Mouse (Mus musculus) kidney, postnatal 36 days (tissue): Measurements from ENCODE around the gene Olfr370.

ENCODE experiments used
- DNase-seq, 2 experiments: peaks; one replicate each; pipeline ENCODE4 v3.0.0; 2021 to 2022; ENCODE audit warnings: mixed read lengths in 2 of 2

Olfr370 gene

GRCm38 (mm10) chr8:83575561-83576515 lies 40.3 kb downstream of the Olfr370 start:
- DNase-seq, result peak in 1 of 2 experiments; percentile 38

DNA sequence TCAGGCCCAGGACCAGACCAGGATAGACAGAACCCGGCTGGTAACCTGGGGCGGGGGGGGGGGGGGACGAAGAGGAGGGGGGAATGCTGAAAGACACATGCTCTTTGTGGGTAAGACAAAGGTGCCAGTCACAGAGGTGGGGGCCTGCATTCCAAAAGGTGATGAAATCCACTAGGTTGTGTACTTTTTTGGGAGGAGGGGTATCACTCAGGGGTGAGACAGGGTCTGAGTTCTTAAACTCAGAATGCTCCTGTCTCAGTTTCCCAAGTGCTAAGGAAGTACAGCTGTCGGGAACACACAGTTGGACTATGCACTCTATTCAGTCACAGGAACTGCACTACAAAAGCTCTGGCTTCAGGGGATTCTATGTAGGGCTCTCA lies 40.9 kb downstream of the Olfr370 start:
- DNase-seq, result no peak

GRCm38 (mm10) chr8:83576921-83577320 lies 41.3 kb downstream of the Olfr370 start:
- DNase-seq, result no peak

DNA sequence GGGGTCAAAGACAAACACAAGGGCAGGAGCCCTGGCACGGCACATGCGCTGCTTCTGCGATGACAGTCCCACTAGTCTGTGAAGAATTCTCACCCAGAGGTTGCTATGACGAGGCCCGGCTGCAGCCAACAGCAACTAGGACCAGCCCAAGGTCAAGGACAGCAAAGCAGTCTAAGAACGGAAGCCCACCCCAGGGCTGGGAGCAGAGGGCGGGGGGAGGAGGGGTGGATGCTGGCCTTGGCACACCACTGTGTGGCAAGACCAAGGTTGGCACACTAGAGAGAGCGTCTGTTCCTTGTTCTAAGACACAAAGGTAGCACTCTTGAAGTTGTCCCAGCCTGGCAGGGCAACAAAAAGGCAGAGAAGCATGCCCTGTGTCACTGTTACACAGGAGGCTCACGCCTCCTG lies 41.8 kb downstream of the Olfr370 start:
- peak in 1 of 2 experiments; percentile 41 for DNase-seq

DNA sequence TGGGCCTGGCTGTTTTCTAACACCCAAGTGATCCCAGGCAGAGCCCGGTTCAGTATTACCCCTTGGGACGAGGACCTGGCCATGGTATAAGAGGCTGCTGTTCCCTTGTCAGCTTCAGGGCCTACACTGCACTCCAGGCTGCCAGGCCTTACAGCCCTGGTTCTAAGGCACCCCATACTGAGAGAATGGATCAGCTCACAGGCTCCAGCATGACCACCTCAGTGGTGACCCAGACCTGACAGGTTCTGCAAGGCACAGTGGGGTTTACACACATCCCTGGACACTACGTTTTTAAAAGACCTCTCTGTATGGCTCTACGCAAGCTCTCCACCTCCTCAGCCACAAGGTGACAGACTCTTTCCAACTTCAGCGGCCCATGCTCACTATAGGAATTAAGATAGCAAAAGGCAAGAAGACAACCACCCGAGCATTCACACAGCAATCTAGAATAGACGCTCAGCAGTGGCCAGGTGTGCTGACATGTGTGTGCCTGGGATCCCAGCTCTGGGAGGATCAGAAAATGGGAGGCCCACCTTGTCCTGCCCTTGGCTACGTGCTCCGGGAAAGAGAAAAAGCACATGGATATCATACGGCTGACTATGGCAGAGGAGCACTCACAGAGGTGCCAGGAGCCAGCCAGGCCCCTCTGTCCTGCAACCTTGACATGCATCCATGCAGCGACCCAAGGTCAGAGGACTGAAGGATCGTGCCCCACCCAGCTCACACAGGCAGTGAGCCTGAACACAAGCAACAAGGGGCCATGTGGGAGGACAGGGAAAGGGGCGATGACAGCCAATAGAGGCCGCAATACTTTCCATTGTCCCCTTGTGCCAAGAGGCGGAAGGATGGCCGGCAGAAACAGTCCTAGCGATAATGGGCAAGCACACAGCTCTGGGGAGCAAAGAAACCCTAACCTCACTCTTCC lies 42.8 kb downstream of the Olfr370 start:
- no peak for DNase-seq

- DNase-seq, result no peak
Measured at GRCm38 (mm10) chr8:83579676-83580075, 44.1 kb downstream of the Olfr370 start.

DNA sequence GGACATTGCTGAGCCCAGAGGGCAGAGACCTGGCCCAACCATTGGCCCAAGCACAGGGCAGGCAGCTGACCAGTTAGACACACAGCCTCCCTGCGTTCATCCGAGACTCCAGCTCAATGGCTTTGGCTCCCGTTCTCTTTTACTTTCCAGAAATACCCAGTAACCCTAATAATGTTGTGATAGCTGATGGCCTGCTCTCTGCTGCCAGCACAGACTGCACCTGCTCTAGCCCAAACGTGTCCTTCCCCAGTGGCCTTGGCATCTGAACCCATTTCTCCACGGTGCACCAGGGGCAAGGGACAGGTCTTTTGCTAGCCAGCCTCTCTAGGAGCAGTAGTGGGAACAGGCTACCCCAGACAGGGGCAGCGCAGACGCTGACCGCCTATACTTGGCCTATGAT lies 45.2 kb downstream of the Olfr370 start:
- no peak for DNase-seq

GRCm38 (mm10) chr8:83582226-83582625 lies 46.6 kb downstream of the Olfr370 start:
- DNase-seq, result no peak

DNA sequence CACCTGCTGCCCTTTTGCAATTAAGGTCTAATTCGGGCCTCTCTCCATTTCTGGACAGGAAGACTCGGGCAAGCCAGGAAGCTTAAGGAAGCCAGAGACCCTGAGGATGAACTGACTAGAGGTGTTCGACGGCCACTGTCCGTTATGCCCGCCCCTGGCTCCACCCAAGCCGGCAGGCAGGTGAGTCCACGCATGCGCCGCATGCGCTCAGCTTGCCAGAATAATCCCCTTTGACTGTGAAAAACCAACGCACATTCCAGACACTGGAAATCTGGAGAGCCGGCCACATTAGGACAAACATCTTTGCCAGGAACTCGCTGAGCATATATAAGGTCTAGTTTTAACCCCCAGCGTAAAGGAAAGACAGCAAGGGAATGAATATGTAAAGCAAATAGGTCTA lies 47.7 kb downstream of the Olfr370 start:
- DNase-seq, result no peak

- DNase-seq, result no peak
Measured at GRCm38 (mm10) chr8:83584771-83585170, 49.2 kb downstream of the Olfr370 start.

DNA sequence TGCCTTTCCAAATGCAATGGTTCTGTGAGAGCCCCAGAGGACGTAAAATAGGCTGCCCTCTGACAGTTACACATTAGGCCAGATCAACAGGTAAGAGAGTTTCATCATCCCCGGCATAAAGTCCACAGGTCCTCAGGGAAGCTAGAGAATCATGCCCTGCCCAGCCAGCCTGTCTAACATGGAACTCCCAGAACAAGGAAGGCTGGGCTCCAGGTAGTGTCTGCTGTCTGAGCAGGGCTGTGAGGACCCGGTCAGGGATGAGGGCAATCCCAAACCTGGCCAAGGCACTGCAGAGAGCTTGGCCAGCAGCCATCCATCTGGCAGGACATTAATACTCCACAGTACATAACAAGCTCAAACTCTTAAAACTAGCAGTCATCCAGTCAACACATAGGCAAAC lies 49.8 kb downstream of the Olfr370 start:
- peak; percentile 62 to 72 for DNase-seq

DNA sequence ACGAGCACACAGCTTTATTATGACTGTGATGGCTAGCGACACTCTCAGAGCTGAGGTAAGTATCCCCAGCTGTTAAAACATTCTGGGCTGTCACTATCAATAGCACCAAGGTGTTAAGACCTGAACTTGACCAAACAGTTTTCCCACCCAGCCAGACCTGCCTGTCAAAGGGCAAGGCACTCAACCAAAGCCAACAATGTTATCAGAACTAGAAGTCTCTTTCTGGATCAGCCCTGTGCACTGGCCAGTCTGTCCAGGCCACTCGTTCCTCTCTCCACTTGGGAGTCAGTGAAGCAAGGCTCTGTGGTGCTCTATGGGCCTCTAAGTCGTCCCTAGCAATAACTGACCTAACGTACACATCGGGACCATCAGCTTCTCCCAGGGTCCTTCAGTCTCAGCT lies 52.1 kb downstream of the Olfr370 start:
- DNase-seq, result no peak

DNA sequence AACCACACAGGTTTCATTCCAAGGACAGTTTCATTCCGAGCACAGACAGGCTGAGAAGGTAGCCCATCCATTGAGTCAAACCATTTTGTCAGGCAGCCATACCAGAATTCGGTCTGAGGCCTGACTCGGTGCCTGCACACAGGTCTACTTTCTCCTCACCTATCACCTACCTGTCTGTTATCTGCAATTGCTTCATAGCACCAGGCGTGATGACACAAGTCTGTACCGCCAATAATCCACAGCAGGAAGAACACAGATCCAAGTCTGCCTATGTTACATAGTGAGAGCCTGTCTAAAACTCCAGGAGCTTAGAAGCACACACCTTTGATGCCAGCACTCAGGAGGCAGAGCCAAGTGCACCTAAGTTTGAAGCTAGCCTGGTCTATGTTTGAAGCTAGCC lies 53.3 kb downstream of the Olfr370 start:
- no peak for DNase-seq

DNA sequence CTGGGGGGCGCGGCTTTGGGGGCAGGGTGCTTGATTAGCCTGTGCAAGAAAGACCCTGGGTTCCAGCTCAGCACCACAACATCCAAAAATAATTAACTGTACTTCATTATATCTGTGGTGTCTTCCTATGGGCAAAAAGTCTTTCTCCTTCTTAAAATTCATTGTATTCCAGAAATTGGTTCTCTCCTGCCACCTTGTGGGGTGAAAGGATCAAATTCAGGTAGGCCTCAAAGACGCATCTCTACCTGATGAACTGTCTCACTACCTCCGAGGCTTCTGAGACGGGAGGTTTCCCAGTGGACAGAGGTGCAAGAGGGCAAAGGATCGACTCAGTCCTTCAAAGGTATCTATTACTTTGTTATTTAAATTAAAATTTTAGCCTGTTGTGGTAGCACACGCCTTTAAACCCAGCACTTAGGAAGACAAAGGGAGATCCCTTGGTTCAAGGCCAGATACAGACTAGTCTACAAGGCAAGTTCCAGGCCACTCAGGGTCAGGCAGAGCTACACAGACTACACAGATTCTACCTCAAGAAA lies 55.0 kb downstream of the Olfr370 start:
- DNase-seq, result peak in 1 of 2 experiments; percentile 42

DNA sequence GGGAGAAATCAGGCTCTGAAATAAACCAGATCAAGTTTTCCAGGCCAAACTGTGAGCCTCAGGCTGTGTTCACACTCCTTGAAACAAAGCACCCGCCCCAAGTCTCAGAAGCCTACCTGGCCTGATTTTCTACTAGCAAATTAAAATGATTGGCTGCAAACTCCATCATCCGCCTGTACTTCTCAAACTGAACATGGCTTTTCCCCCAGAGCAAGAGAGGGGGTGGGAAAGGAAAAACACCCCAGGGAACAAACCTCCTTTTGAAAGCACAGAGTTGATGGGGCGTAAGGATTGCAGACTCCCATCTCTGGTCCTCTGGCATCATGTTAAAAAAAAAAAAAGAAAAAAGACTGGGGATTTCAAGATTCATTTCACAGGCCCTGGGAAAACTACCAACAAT lies 57.1 kb downstream of the Olfr370 start:
- DNase-seq, result no peak

DNA sequence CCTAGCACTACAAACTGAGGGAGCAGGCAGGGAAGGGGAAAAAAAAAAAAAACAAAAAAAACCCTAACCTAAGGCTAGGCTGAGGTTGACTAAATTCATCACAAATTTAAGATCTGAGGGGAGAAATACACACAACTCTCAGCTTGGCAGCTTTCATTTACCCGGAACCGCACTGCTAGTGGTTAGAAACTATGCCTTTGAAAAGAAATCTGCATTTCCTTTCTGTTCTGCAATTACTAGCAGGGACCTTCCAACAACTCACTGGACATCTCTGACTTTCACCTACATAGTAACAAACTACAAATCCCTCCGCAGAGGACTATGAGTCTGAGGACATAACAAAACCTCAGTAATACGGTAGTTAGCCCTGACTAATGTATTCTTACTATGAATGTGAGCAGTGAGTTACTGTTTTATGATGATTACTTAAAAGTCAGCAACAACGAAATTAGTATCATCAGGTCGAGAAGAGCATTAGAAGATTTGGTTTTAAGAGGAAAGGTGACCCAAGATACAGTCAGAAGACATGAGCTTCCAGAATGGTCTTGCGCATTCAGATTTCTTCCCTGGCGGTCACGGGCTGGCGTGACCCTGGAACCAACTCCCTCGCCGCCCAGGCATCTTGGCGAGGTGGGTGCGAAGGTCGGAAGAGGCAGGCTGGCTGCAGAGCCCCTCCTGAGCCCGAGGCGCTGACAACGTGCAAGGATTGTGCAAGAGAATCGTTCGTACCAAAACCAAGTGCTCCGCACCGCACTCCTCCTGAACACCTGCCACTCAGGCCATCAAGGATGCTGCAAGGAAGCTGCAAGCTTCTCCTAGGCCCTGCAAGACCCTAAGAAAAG lies 58.0 kb downstream of the Olfr370 start:
- peak; percentile 63 to 71 for DNase-seq

DNA sequence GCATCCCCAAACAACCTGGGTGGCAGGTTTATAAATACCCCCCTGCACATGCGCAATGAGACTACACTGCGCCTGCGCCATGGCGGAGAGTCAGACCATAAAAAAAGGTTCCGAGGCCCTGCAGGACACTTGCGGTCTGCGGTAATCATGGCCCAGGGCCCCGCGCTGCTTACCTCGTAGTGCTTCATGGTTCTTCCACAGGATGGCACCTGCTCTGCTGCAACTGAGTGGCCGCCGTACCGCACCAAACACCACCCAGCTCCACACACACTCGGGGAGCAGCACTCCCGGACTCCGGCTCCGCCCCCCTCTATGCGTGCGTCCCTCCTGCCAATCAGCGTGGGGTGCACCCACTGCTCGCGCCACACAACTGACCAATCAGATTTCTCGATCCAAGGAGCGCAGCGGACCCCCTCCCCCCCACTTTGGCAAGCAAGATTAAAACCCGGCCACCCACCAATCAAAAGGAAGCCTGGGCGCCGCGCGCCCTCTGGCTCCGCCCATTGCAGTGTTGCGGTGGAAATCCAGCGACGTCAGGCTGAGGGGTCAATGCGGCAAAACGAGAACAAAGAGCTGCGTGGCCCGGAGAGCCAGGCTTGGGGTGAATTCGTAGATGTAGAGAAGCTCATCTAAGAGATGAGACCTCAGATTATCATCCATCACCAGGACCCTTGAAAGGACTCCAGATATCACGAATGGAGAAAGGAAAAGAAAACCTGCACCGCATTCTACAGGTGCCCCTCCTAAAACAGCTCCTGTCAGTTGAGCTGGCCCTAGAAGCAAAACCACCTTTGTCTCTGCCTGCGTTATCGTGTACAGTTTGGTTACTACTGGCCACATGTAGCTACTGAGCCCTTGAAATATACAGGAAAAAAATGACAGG lies 58.8 kb downstream of the Olfr370 start:
- peak; percentile 98 for DNase-seq
